Mouse (Mus musculus): Measurements from ENCODE around the gene Hsd17b1. TPM values are rescaled to one million over a fixed set of nuclear protein-coding genes. Genes with fewer than 3 reads are reported as not detected.
"Not testable (repeated sequence)": the region's sequence is repeated elsewhere in the genome, so short reads cannot be mapped to it uniquely, and the experiment has no call there.

The Hsd17b1 gene
- polyA plus RNA-seq, 1 experiment: 0.78 TPM

DNA sequence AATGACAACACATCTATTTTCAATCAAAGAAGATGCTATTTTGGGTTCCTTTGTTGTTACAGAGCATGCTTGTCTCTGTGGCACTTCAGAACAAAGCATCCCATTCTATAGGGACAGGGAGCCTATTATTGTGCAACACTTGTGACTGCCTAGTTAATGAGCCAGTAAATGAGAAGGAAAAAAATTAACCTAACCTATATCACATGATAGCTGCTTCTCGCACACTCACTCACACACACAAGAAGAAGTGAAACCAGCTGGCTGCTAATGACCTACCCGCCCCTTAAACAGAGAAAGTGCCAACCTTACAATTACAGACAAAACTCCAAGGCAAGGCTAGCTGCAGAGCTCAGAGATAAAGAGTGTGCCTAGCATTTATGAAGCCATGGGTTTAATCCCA lies 37.4 kb downstream of the Hsd17b1 start:
- peak; percentile 60 for DNase-seq (ENCODE audit: low read depth)
- TF ChIP-seq CTCF (IDR thresholded peaks at IDR 0.05; ENCODE audit: borderline replicate concordance, extremely low read depth, insufficient read depth, insufficient read length) (no peak), POLR2A (IDR thresholded peaks at IDR 0.05; ENCODE audit: borderline replicate concordance, extremely low read depth, insufficient read depth, insufficient read length, poor library complexity, severe bottlenecking) (no peak)

DNA sequence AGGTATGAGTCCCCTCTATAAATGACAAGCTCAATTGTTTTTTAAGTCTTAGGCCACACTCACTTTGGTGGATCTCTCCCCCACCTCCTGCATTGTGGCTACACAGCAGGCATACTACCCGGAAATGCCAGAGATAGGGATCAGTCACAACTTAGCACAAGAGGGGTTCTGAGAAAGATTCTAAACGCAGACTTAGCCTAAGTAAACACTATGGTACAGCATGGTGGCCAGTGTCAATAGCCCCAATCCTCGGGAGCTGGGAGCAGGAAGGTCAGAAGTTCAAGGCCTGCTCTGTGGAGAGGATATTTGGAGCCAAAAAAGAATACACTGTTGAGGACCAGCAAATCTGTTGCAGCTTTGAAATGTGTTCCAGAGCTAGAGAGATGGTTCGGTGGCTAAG lies 39.9 kb downstream of the Hsd17b1 start:
- no peak for DNase-seq (ENCODE audit: low read depth)
- TF ChIP-seq CTCF (IDR thresholded peaks at IDR 0.05; ENCODE audit: borderline replicate concordance, extremely low read depth, insufficient read depth, insufficient read length): no peak
- no peak for TF ChIP-seq POLR2A (IDR thresholded peaks at IDR 0.05; ENCODE audit: borderline replicate concordance, extremely low read depth, insufficient read depth, insufficient read length, poor library complexity, severe bottlenecking)

GRCm38 (mm10) chr11:101119131-101119760 lies 41.0 kb downstream of the Hsd17b1 start:
- DNase-seq (ENCODE audit: low read depth): no peak
- no peak for TF ChIP-seq CTCF (IDR thresholded peaks at IDR 0.05; ENCODE audit: borderline replicate concordance, extremely low read depth, insufficient read depth, insufficient read length)

DNA sequence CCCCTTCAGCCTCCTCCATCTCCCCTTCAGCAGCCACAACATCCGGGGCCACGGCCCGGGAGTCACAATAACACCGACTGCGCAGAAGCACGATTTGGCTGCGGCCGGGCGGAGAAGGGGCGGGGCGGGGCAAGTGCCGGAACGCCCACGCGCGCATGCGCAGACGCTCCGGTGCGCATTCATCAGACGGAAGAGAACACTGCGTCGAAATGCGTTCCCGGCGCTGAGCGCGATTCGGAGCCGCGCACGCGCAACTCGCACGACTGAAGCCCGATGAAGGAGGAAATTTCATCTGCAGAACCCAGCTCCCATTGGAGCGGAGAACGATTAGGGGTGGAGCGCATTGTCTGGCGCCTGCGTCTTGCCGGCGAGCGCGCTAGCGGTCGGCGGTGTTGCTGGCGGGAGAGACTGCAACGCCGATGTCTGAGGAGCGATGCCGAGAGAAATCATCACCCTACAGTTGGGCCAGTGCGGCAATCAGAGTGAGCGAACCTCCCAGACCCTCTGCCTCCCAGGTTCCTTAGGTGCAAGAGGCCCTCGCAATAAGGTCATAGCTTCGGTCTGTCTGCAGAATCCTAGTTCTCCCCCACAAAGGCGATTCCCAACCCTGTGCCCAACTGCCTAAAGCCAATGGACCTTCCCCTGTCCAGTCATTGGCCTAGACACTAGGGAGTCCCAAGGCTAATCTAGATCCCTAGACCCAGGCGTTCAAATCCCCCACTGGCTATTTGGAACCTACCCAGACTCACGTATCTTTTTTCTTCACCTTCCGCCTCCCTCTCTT lies 41.7 kb downstream of the Hsd17b1 start, which contains the start of the genes Retreg3 and Tubg1:
Gene Retreg3, minus strand, starts transcription at position 133 of the 784 bp plus-strand sequence.
Gene Tubg1, plus strand, starts transcription at position 178 of the 784 bp plus-strand sequence.
- TF ChIP-seq CTCF (IDR thresholded peaks at IDR 0.05; ENCODE audit: borderline replicate concordance, extremely low read depth, insufficient read depth, insufficient read length) (no peak), POLR2A (IDR thresholded peaks at IDR 0.05; ENCODE audit: borderline replicate concordance, extremely low read depth, insufficient read depth, insufficient read length, poor library complexity, severe bottlenecking) (peak; percentile 76; the same call in 1 of the 2 replicates)
- DNase-seq (ENCODE audit: low read depth): peak; percentile 100

DNA sequence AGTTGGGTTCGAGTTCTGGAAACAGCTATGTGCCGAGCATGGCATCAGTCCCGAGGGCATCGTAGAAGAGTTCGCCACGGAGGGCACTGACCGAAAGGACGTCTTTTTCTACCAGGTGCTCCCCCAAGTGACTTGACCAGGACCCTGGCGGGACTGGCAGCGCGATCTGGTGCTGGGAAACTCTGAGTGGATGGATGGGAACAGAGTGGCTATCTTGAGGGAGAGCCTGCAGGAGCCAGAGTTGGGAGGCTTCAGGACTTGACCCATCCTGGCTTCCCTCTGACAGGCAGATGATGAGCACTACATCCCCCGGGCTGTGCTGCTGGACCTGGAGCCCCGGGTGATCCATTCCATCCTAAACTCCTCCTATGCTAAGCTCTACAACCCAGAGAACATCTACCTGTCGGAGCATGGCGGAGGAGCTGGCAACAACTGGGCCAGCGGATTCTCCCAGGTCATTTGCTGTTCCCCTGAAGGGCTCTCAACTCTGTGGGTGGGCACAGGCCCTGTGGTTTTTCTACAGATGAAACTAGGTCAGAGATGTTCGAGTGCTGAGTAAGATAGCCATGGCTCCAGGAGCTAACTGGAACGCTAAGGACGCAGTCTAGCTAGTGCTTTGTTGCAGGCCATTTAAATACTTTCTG lies 42.5 kb downstream of the Hsd17b1 start:
- DNase-seq (ENCODE audit: low read depth): no peak
- no peak for TF ChIP-seq CTCF (IDR thresholded peaks at IDR 0.05; ENCODE audit: borderline replicate concordance, extremely low read depth, insufficient read depth, insufficient read length)
- no peak for TF ChIP-seq POLR2A (IDR thresholded peaks at IDR 0.05; ENCODE audit: borderline replicate concordance, extremely low read depth, insufficient read depth, insufficient read length, poor library complexity, severe bottlenecking)

DNA sequence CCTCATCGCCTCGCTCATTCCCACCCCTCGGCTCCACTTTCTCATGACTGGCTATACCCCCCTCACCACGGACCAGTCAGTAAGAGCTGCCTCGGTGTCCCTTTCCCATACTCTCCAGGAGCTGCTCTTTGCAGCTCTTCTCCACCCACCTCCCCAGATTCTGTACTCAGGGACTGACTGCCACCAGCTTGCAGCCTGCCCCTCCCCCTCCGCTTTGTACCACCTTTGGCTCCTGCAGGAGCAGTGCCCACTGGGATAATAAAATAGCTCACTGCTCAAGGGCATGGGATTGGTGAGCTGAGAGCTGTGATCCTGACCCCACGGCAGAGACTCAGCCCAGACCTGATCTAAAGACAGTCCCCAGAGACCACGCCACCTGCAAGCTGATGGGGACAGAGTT lies 46.3 kb downstream of the Hsd17b1 start:
- not testable (repeated sequence) for DNase-seq (ENCODE audit: low read depth)

- DNase-seq (ENCODE audit: low read depth): not testable (repeated sequence)
Observed at GRCm38 (mm10) chr11:101125008-101125407, 46.8 kb downstream of the Hsd17b1 start.

GRCm38 (mm10) chr11:101127075-101127474 lies 48.9 kb downstream of the Hsd17b1 start:
- no peak for DNase-seq (ENCODE audit: low read depth)
- no peak for TF ChIP-seq CTCF (IDR thresholded peaks at IDR 0.05; ENCODE audit: borderline replicate concordance, extremely low read depth, insufficient read depth, insufficient read length)
- no peak for TF ChIP-seq POLR2A (IDR thresholded peaks at IDR 0.05; ENCODE audit: borderline replicate concordance, extremely low read depth, insufficient read depth, insufficient read length, poor library complexity, severe bottlenecking)

- TF ChIP-seq POLR2A (IDR thresholded peaks at IDR 0.05; ENCODE audit: borderline replicate concordance, extremely low read depth, insufficient read depth, insufficient read length, poor library complexity, severe bottlenecking) (no peak), CTCF (IDR thresholded peaks at IDR 0.05; ENCODE audit: borderline replicate concordance, extremely low read depth, insufficient read depth, insufficient read length) (no peak)
- DNase-seq (ENCODE audit: low read depth): no peak
Observed at GRCm38 (mm10) chr11:101128996-101129577, 50.9 kb downstream of the Hsd17b1 start.

Other genes with a start within 250 kb of the Hsd17b1 start
- 16.4 and 21.5 TPM in 2 replicates for gene Stat5b, start 227.7 kb upstream of the Hsd17b1 start, polyA plus RNA-seq (2012; rRNA removed)
- 1.4 and 2.1 TPM in 2 replicates for gene Stat5a, start 219.1 kb upstream of the Hsd17b1 start, polyA plus RNA-seq (2012; rRNA removed)
- gene Stat3, start 138.9 kb upstream of the Hsd17b1 start, polyA plus RNA-seq (2012; rRNA removed): 29.1 and 36.9 TPM in 2 replicates
- 10.5 and 24.4 TPM in 2 replicates for gene Cavin1, start 107.5 kb upstream of the Hsd17b1 start, polyA plus RNA-seq (2012; rRNA removed)
- gene Atp6v0a1, start 69.0 kb upstream of the Hsd17b1 start, polyA plus RNA-seq (2012; rRNA removed): 144 and 197 TPM in 2 replicates
- 11.9 and 12.5 TPM in 2 replicates for gene Naglu, start 8.4 kb upstream of the Hsd17b1 start, polyA plus RNA-seq (2012; rRNA removed)
- 49.1 and 77.5 TPM in 2 replicates for gene Coasy, start 4.2 kb downstream of the Hsd17b1 start, polyA plus RNA-seq (2012; rRNA removed)
- gene Mlx, start 8.9 kb downstream of the Hsd17b1 start, polyA plus RNA-seq (2012; rRNA removed): 57.7 and 78.3 TPM in 2 replicates
- gene Psmc3ip, start 17.0 kb downstream of the Hsd17b1 start, polyA plus RNA-seq (2012; rRNA removed): 19.4 and 24.2 TPM in 2 replicates
- gene Retreg3, start 41.5 kb downstream of the Hsd17b1 start, polyA plus RNA-seq (2012; rRNA removed): 79.0 and 82.7 TPM in 2 replicates
- 15.5 and 35.5 TPM in 2 replicates for gene Tubg1, start 41.5 kb downstream of the Hsd17b1 start, polyA plus RNA-seq (2012; rRNA removed)
- 25.3 and 30.7 TPM in 2 replicates for gene Tubg2, start 77.5 kb downstream of the Hsd17b1 start, polyA plus RNA-seq (2012; rRNA removed)
- 2.7 and 6.9 TPM in 2 replicates for gene Cntnap1, start 92.1 kb downstream of the Hsd17b1 start, polyA plus RNA-seq (2012; rRNA removed)
- 9.5 and 12.0 TPM in 2 replicates for gene Plekhh3, start 92.9 kb downstream of the Hsd17b1 start, polyA plus RNA-seq (2012; rRNA removed)
- gene Ccr10, start 97.0 kb downstream of the Hsd17b1 start, polyA plus RNA-seq (2012; rRNA removed): 0.19 and 0.20 TPM in 2 replicates
- 27.2 and 29.3 TPM in 2 replicates for gene Ezh1, start 148.1 kb downstream of the Hsd17b1 start, polyA plus RNA-seq (2012; rRNA removed)
- 67.7 and 79.6 TPM in 2 replicates for gene Ramp2, start 167.6 kb downstream of the Hsd17b1 start, polyA plus RNA-seq (2012; rRNA removed)
- 55.2 and 69.3 TPM in 2 replicates for gene Vps25, start 175.3 kb downstream of the Hsd17b1 start, polyA plus RNA-seq (2012; rRNA removed)
- gene Wnk4, start 182.2 kb downstream of the Hsd17b1 start, polyA plus RNA-seq (2012; rRNA removed): 4.0 and 5.3 TPM in 2 replicates
- 0.53 and 0.79 TPM in 2 replicates for gene Cntd1, start 200.6 kb downstream of the Hsd17b1 start, polyA plus RNA-seq (2012; rRNA removed)
- 158 and 159 TPM in 2 replicates for gene Coa3, start 200.7 kb downstream of the Hsd17b1 start, polyA plus RNA-seq (2012; rRNA removed)
- 102 and 107 TPM in 2 replicates for gene Becn1, start 223.9 kb downstream of the Hsd17b1 start, polyA plus RNA-seq (2012; rRNA removed)
- 126 and 149 TPM in 2 replicates for gene Psme3, start 237.8 kb downstream of the Hsd17b1 start, polyA plus RNA-seq (2012; rRNA removed)
- gene Aoc2, start 246.7 kb downstream of the Hsd17b1 start, polyA plus RNA-seq (2012; rRNA removed): 10.1 and 11.5 TPM in 2 replicates

Measured in brain, embryonic 14.5 days (tissue).